Mouse (Mus musculus): ENCODE data around the gene Bnc2. TPM values are rescaled to one million over a fixed set of nuclear protein-coding genes. Genes with fewer than 3 reads are reported as not detected.
A peak's percentile ranks its signal among the peaks of the same experiment; 100 is the strongest.

Bnc2 gene
- total and polyA plus RNA-seq, 2 experiments from 2014 or later, result 0.93 to 4.3 TPM

- no peak overlapping the region for H3K9ac ChIP-seq (replicated peaks; ENCODE audit: low read depth, low read length)
- DNase-seq (ENCODE audit: low spot score), result no peak
- H3K27me3 ChIP-seq (ENCODE audit: control insufficient read depth, insufficient read depth, low read length), result no peaks in the 10 kb centered on the region
- H3K4me2 ChIP-seq (ENCODE audit: low read depth, low read length), result no peak overlapping the region
- ATAC-seq (ENCODE audit: insufficient read depth, low read depth), result no peak
- H3K9me3 ChIP-seq (replicated peaks; ENCODE audit: control insufficient read depth, low read length), result no peaks in the 10 kb centered on the region
- no peak overlapping the region for H3K4me3 ChIP-seq (ENCODE audit: low read depth, low read length)
- no peaks in the 10 kb centered on the region for H3K36me3 ChIP-seq (replicated peaks; ENCODE audit: control insufficient read depth, insufficient read depth, low read length)
- H3K27ac ChIP-seq (ENCODE audit: low read depth), result no peak overlapping the region
- H3K4me1 ChIP-seq (ENCODE audit: control insufficient read depth, insufficient read depth), result no peaks in the 10 kb centered on the region
- TF ChIP-seq EP300 (IDR thresholded peaks at IDR 0.05; ENCODE audit: low read depth) (no peak), CTCF (IDR thresholded peaks at IDR 0.05; ENCODE audit: low read depth) (no peak)
These were observed 28.5 kb downstream of the Bnc2 start for GRCm38 (mm10) chr4:84646576-84646975.

GRCm38 (mm10) chr4:84639166-84639565 lies 35.9 kb downstream of the Bnc2 start:
- Histone ChIP-seq H3K4me1 (ENCODE audit: control insufficient read depth, insufficient read depth) (no peaks in the 10 kb centered on the region), H3K36me3 (replicated peaks; ENCODE audit: control insufficient read depth, insufficient read depth, low read length) (no peaks in the 10 kb centered on the region), H3K27ac (ENCODE audit: low read depth) (no peak overlapping the region), H3K27me3 (ENCODE audit: control insufficient read depth, insufficient read depth, low read length) (no peaks in the 10 kb centered on the region), H3K9me3 (replicated peaks; ENCODE audit: control insufficient read depth, low read length) (no peaks in the 10 kb centered on the region), H3K9ac (replicated peaks; ENCODE audit: low read depth, low read length) (no peak overlapping the region), H3K4me3 (ENCODE audit: low read depth, low read length) (no peak overlapping the region), H3K4me2 (ENCODE audit: low read depth, low read length) (no peak overlapping the region)
- WGBS, result 70% methylated on average over 6 of the region's 6 CpGs
- ATAC-seq (ENCODE audit: insufficient read depth, low read depth) (no peak), DNase-seq (ENCODE audit: low spot score) (no peak)
- no peak for TF ChIP-seq CTCF (IDR thresholded peaks at IDR 0.05; ENCODE audit: low read depth)
- no peak for TF ChIP-seq EP300 (IDR thresholded peaks at IDR 0.05; ENCODE audit: low read depth)

GRCm38 (mm10) chr4:84637641-84638040 lies 37.4 kb downstream of the Bnc2 start:
- TF ChIP-seq CTCF (IDR thresholded peaks at IDR 0.05; ENCODE audit: low read depth) (no peak), EP300 (IDR thresholded peaks at IDR 0.05; ENCODE audit: low read depth) (no peak)
- WGBS, result 4% methylated on average over 10 of the region's 10 CpGs
- Histone ChIP-seq H3K9me3 (replicated peaks; ENCODE audit: control insufficient read depth, low read length) (no peaks in the 10 kb centered on the region), H3K4me3 (ENCODE audit: low read depth, low read length) (peak overlapping the region; percentile 23), H3K4me2 (ENCODE audit: low read depth, low read length) (peak overlapping the region; percentile 46), H3K9ac (replicated peaks; ENCODE audit: low read depth, low read length) (no peak overlapping the region), H3K36me3 (replicated peaks; ENCODE audit: control insufficient read depth, insufficient read depth, low read length) (no peaks in the 10 kb centered on the region), H3K4me1 (ENCODE audit: control insufficient read depth, insufficient read depth) (no peaks in the 10 kb centered on the region), H3K27me3 (ENCODE audit: control insufficient read depth, insufficient read depth, low read length) (no peaks in the 10 kb centered on the region), H3K27ac (ENCODE audit: low read depth) (no peak overlapping the region)
- DNase-seq (ENCODE audit: low spot score) (no peak), ATAC-seq (ENCODE audit: insufficient read depth, low read depth) (peak; percentile 57; the same call in 1 of the 2 replicates)

- H3K4me3 ChIP-seq (ENCODE audit: low read depth, low read length), result no peak overlapping the region
- no peaks in the 10 kb centered on the region for H3K4me1 ChIP-seq (ENCODE audit: control insufficient read depth, insufficient read depth)
- 56% methylated on average over 4 of the region's 4 CpGs for WGBS
- no peak overlapping the region for H3K9ac ChIP-seq (replicated peaks; ENCODE audit: low read depth, low read length)
- no peak overlapping the region for H3K4me2 ChIP-seq (ENCODE audit: low read depth, low read length)
- H3K36me3 ChIP-seq (replicated peaks; ENCODE audit: control insufficient read depth, insufficient read depth, low read length), result no peaks in the 10 kb centered on the region
- no peaks in the 10 kb centered on the region for H3K27me3 ChIP-seq (ENCODE audit: control insufficient read depth, insufficient read depth, low read length)
- H3K27ac ChIP-seq (ENCODE audit: low read depth), result no peak overlapping the region
- ATAC-seq (ENCODE audit: insufficient read depth, low read depth) (no peak), DNase-seq (ENCODE audit: low spot score) (no peak)
- no peak for TF ChIP-seq CTCF (IDR thresholded peaks at IDR 0.05; ENCODE audit: low read depth)
- TF ChIP-seq EP300 (IDR thresholded peaks at IDR 0.05; ENCODE audit: low read depth), result no peak
- H3K9me3 ChIP-seq (replicated peaks; ENCODE audit: control insufficient read depth, low read length), result no peaks in the 10 kb centered on the region
These were observed 40.3 kb downstream of the Bnc2 start for GRCm38 (mm10) chr4:84634751-84635150.

GRCm38 (mm10) chr4:84633991-84634390 lies 41.1 kb downstream of the Bnc2 start:
- Histone ChIP-seq H3K36me3 (replicated peaks; ENCODE audit: control insufficient read depth, insufficient read depth, low read length) (no peaks in the 10 kb centered on the region), H3K9me3 (replicated peaks; ENCODE audit: control insufficient read depth, low read length) (no peaks in the 10 kb centered on the region), H3K27ac (ENCODE audit: low read depth) (no peak overlapping the region), H3K4me3 (ENCODE audit: low read depth, low read length) (no peak overlapping the region), H3K4me1 (ENCODE audit: control insufficient read depth, insufficient read depth) (no peaks in the 10 kb centered on the region), H3K27me3 (ENCODE audit: control insufficient read depth, insufficient read depth, low read length) (no peaks in the 10 kb centered on the region), H3K9ac (replicated peaks; ENCODE audit: low read depth, low read length) (no peak overlapping the region), H3K4me2 (ENCODE audit: low read depth, low read length) (no peak overlapping the region)
- ATAC-seq (ENCODE audit: insufficient read depth, low read depth) (no peak), DNase-seq (ENCODE audit: low spot score) (no peak)
- 76% methylated on average over 1 of the region's 1 CpGs for WGBS
- TF ChIP-seq EP300 (IDR thresholded peaks at IDR 0.05; ENCODE audit: low read depth) (no peak), CTCF (IDR thresholded peaks at IDR 0.05; ENCODE audit: low read depth) (no peak)
